Mouse (Mus musculus): Measurements from ENCODE around the gene Nsl1. TPM values are rescaled to one million over a fixed set of nuclear protein-coding genes. Genes with fewer than 3 reads are reported as not detected.

Nsl1 gene
- polyA plus RNA-seq, 1 experiment from 2014 or later = 7.3 TPM

GRCm38 (mm10) chr1:191132934-191133333 lies 70.1 kb downstream of the Nsl1 start:
- Histone ChIP-seq H3K4me1 (ENCODE audit: control insufficient read depth, insufficient read depth, low read length) (no peaks in the 10 kb centered on the region), H3K4me2 (ENCODE audit: low read length) (no peak overlapping the region), H3K9me3 (replicated peaks; ENCODE audit: control insufficient read depth, low read length) (no peaks in the 10 kb centered on the region), H3K27me3 (replicated peaks; ENCODE audit: control insufficient read depth, insufficient read depth, low read length) (no peaks in the 10 kb centered on the region), H3K9ac (ENCODE audit: low read length) (no peak overlapping the region), H3K4me3 (ENCODE audit: low read depth, low read length) (no peak overlapping the region), H3K36me3 (ENCODE audit: control insufficient read depth, insufficient read depth, low read length) (no peaks in the 10 kb centered on the region), H3K27ac (ENCODE audit: low read depth, low read length) (no peak overlapping the region)
- DNase-seq (ENCODE audit: low spot score) = no peak
- ATAC-seq = no peak
- 72% methylated on average over 5 of the region's 5 CpGs for WGBS

- Histone ChIP-seq H3K4me3 (ENCODE audit: low read depth, low read length) (no peak overlapping the region), H3K27ac (ENCODE audit: low read depth, low read length) (no peak overlapping the region), H3K4me2 (ENCODE audit: low read length) (no peak overlapping the region), H3K9ac (ENCODE audit: low read length) (no peak overlapping the region), H3K36me3 (ENCODE audit: control insufficient read depth, insufficient read depth, low read length) (no peaks in the 10 kb centered on the region), H3K4me1 (ENCODE audit: control insufficient read depth, insufficient read depth, low read length) (no peaks in the 10 kb centered on the region), H3K27me3 (replicated peaks; ENCODE audit: control insufficient read depth, insufficient read depth, low read length) (no peaks in the 10 kb centered on the region), H3K9me3 (replicated peaks; ENCODE audit: control insufficient read depth, low read length) (no peaks in the 10 kb centered on the region)
- no peak for ATAC-seq
- DNase-seq (ENCODE audit: low spot score) = no peak
- WGBS = 55% methylated on average over 4 of the region's 4 CpGs
Observed at GRCm38 (mm10) chr1:191135406-191135805, 72.6 kb downstream of the Nsl1 start.

Other genes starting within 250 kb of the Nsl1 start
- gene Rps6kc1, start 151.2 kb upstream of the Nsl1 start, polyA plus RNA-seq (2014; fragmentation: Nextera tagmentation; extraction: Ambion mirVana) = 23.8 and 29.9 TPM in 2 replicates
- 57.4 and 60.6 TPM in 2 replicates for gene Angel2, start 137.9 kb upstream of the Nsl1 start, polyA plus RNA-seq (2014; fragmentation: Nextera tagmentation; extraction: Ambion mirVana)
- gene Vash2, start 83.7 kb upstream of the Nsl1 start, polyA plus RNA-seq (2014; fragmentation: Nextera tagmentation; extraction: Ambion mirVana) = 77.3 and 98.6 TPM in 2 replicates
- 6.0 and 8.4 TPM in 2 replicates for gene Flvcr1, start 36.9 kb upstream of the Nsl1 start, polyA plus RNA-seq (2014; fragmentation: Nextera tagmentation; extraction: Ambion mirVana)
- gene Spata45, start 26.4 kb upstream of the Nsl1 start, polyA plus RNA-seq (2014; fragmentation: Nextera tagmentation; extraction: Ambion mirVana) = not detected in 2 replicates
- gene Tatdn3, start 80 bp upstream of the Nsl1 start, polyA plus RNA-seq (2014; fragmentation: Nextera tagmentation; extraction: Ambion mirVana) = 10.0 and 10.4 TPM in 2 replicates
- gene Batf3, start 34.8 kb downstream of the Nsl1 start, polyA plus RNA-seq (2014; fragmentation: Nextera tagmentation; extraction: Ambion mirVana) = 1.6 and 1.8 TPM in 2 replicates
- not detected in 2 replicates for gene Fam71a, start 101.8 kb downstream of the Nsl1 start, polyA plus RNA-seq (2014; fragmentation: Nextera tagmentation; extraction: Ambion mirVana)
- gene Atf3, start 155.0 kb downstream of the Nsl1 start, polyA plus RNA-seq (2014; fragmentation: Nextera tagmentation; extraction: Ambion mirVana) = 0.98 and 1.5 TPM in 2 replicates